Mouse (Mus musculus) megakaryocyte, embryonic 14.5 days (primary cell): ENCODE measurements at regions not wholly inside any gene's neighbourhood (a gene's known extent, or its start where the extent isn't known, plus 50 kb on each side); places are given as distances from the start of the nearest gene placed in this dataset.

ENCODE experiments used
- FLI1 ChIP-seq: IDR thresholded peaks from 2 replicates; pipeline ENCODE4 v1.6.1; 2012; ENCODE audit warnings: low read length, inconsistent platforms, mixed read lengths
- GATA1 ChIP-seq: IDR thresholded peaks from 3 replicates; pipeline ENCODE4 v1.6.1; 2012; ENCODE audit warnings: mixed read lengths, low read length, inconsistent platforms, borderline replicate concordance

DNA sequence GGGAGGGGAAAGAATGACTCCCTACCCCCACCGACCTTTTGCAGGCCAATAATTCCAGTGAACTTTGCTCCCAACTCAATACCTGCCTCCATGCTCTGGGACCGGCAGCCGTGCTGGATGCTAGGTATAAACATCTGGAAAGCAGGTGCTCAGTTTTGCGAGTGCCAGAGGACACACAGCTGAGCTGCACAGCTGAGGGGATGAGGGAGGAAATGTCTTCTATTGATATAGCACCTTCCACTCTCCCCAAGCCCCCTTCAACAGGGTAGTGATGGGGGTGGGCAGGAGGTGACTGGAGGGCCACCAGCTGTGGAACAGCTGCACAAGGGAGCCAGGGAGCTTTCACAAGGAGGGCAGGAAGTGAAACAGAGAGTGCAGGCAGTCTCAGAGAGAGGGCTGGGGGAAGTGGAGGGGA, 421.8 kb downstream of the Tns1 start:
- TF ChIP-seq GATA1 (no peak), FLI1 (no peak)
